Mouse (Mus musculus) embryonic fibroblast, embryonic 13.5 days (primary cell): ENCODE measurements around the gene Slc16a6.
"Not testable (repeated sequence)": the region's sequence is repeated elsewhere in the genome, so short reads cannot be mapped to it uniquely, and the experiment has no call there.

Source experiments
- CTCF ChIP-seq: IDR thresholded peaks from 2 replicates; pipeline ENCODE4 v1.5.1; 2011; ENCODE audit warnings: mild to moderate bottlenecking, control low read depth, low read length, moderate library complexity, borderline replicate concordance; ENCODE audit not compliant: insufficient read depth
- POLR2A ChIP-seq: IDR thresholded peaks from 2 replicates; pipeline ENCODE4 v1.6.1; 2011; ENCODE audit warnings: low read depth, mild to moderate bottlenecking, control low read depth, low read length, moderate library complexity

DNA sequence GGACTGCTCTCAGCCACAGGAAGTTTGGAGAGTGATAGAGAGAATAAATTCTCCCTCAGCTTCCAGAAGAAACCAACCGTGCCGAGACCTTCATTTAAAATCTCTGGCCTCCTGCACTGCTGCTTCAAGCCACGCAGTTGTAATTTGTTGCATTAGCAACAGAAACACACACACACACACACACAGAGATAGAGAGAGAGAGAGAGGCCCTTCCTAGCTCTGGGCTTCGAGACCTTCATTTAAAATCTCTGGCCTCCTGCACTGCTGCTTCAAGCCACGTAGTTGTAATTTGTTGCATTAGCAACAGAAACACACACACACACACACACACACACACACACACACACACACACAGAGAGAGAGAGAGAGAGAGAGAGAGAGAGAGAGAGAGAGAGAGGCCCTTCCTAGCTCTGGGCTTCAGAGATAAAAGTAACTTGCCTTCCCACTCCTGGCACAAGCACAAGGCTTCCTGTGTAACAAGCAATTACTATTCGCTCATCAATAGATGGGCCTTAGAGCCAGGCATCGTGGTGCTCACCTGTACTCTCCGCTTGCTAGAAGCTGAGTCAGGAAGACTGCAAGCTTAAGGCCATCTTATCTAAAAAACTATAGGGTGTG lies 19.6 kb upstream of the Slc16a6 start:
- TF ChIP-seq POLR2A, CTCF: not testable (repeated sequence)
